Mouse (Mus musculus) adrenal gland, postnatal 14 days (tissue): ENCODE data around the gene Mfsd10. TPM values are rescaled to one million over a fixed set of nuclear protein-coding genes. Genes with fewer than 3 reads are reported as not detected.
A peak's percentile ranks its signal among the peaks of the same experiment; 100 is the strongest.

Experiments used
- DNase-seq: peaks from one replicate; pipeline ENCODE4 v3.0.0; 2021; ENCODE audit warnings: mixed read lengths
- long read RNA-seq, 2 experiments: library from polyadenylated mRNA; stranded (forward); transcript quantifications; one replicate each; pipeline ENCODE4 v2.0.0; 2021
- total RNA-seq: library from RNA; stranded (reverse); gene quantifications from 2 replicates; pipeline ENCODE4 v1.2.3, GENCODE M21; 2021

Gene Mfsd10
- 37.6 and 40.3 TPM in 2 replicates for total RNA-seq
- long read RNA-seq, experiment 1, transcript Mfsd10-203 (13 exons, 1,754 nt): minor isoform, 8 of 56 reads
- long read RNA-seq, experiment 1, transcript Mfsd10-201 (13 exons, 1,907 nt): major isoform, 18 of 56 reads
- long read RNA-seq, experiment 1, partial matches to known transcripts: 2 of 56 reads
- long read RNA-seq, experiment 1, other reads (novel, unspliced or antisense): 24 of 56 reads
- long read RNA-seq, experiment 2, transcript Mfsd10-201 (13 exons, 1,907 nt): major isoform, 16 of 37 reads
- long read RNA-seq, experiment 2, partial matches to known transcripts: 1 of 37 reads
- long read RNA-seq, experiment 2, other reads (novel, unspliced or antisense): 15 of 37 reads

DNA sequence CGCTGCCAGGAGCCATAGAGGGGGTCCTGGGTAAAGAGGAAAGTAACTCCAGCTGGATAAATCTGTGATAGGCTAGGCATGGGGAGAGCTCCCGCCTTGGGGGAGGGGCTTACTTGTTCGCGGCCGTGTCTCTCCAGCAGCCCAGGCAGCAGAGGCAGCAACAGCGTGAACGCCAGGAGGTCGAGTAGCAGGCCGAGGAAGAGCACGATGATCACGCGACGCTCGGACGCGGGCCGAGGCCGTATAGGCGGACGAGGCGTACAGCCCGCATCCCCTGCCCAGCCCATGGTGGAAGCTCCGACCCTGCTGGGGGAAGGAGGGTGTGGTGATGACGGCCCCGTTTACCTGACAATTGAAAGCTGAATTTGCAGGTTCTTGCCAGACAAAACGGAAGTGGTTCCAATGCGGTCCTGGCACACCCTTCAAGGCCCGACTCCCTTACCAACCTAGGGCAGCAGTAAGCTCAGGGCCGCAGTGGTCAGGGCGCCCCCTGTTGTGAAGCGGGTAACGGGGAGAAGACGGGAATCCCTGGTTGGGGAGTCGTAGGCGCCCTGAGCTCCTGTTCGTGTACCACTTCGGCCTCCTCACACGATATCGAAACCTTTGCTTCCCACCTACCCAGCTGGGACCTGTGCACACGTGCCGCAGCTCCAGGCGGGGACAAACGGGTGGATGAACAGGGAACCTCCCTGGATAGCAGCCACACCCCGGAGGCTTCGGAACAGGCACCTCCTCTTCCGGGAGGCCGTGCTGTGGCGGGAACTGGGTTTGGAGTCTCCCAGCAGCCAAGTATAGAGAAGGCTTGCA is at the start of gene Mfsd10:
Gene Mfsd10 (minus strand): TSS at position 732 of the 807 bp plus-strand sequence.
- peak; percentile 93 for DNase-seq

DNA sequence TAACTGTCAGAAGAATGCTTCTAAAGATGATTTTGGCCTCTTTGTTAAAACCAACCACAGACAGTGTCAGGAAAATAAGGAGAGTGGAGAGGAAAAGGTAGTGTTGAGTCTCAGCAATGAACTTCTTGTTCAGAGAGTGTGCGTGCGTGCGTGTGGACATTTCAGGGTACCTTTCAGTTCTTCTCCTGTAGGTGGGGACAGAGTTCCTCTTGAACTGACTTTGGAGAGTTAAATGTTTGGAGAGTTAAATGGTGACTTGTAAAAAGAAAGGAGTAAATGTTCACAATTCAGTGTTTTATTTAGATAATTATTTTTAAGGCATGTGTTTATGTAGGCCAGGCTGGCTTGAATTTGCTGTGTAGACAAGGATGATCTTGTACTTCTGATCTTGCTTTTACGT is 33.3 kb upstream of the Mfsd10 start:
- no peak for DNase-seq

DNA sequence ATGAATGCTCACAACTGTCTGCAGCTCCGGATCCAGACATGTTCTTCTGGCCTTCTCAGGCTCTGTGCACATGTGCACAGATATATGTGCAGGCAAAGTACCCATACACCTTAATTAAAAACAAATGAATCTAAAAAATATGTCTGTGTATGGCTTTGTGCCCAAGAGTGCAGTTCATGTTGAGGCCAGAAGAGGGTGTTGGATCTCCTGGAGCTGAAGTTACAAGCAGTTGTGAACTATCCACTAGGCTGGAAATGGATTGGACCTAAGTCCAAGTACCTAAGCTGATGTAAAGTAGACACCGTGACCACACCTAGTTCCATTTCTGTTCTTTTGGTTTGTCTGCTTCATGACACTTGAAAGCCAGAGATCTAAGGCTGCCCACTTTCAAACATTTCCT is 32.5 kb upstream of the Mfsd10 start:
- no peak for DNase-seq

DNA sequence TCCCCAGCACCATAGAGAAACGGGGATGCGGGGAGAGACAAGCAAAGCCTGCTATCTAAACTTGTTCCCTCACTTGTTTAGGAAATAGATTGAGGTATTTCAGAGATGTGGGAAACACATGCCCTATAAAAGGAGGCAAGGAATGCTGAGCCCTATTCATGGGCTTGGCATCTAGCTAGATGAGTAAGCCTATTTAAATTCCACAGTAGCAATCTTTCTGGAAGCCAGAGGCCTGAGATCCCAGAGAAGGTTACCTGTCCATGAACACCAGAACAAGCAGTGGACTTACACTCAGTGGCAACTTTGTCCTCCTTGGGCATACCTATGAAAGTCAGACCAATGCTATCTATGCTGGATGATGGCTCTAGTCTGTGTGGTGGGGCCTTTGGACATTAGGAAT is 26.2 kb upstream of the Mfsd10 start:
- no peak for DNase-seq

DNA sequence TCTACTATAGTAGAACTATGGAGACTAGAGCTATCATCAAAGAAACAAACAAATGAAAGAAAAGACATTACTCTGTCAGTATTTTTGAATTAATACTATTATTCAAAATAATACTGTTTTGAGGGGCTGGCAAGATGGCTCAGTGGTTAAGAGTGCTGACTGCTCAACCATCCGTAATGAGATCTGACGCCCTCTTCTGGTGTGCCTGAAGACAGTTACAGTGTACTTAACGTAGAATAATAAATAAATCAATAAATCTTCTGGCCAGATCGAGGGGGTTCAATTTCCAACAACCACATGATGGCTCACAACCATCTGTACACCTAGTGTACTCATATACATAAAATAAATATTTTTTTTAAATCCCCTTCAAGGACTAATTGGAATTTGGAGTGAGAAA is 24.9 kb upstream of the Mfsd10 start:
- DNase-seq: no peak

DNA sequence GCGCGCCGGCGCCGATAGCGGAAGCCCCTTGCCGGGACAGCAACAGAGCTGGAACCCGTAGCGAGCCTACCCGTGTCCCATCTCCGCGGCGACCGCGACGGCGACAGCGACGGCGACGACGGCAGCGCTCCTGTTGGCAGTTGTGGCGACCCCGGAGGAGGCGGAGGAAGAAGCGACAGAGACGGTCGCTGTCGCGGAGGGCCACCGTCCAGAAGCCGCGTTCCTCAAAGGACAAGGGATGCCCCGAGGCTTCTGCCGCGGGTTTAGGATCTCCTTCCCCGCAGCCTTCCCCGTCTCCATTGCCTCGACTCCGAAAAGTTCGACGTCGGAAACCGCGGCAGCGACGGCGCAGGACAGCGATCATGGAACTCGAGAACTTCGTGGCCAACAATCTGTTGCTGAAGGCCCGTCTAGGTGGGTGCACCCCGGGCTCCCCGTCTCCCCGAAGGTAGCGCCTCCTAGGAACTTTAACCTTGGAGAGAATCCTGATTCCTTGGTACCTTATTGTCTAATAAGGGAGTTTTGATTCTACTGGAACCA is 23.6 kb upstream of the Mfsd10 start:
- no peak for DNase-seq

DNA sequence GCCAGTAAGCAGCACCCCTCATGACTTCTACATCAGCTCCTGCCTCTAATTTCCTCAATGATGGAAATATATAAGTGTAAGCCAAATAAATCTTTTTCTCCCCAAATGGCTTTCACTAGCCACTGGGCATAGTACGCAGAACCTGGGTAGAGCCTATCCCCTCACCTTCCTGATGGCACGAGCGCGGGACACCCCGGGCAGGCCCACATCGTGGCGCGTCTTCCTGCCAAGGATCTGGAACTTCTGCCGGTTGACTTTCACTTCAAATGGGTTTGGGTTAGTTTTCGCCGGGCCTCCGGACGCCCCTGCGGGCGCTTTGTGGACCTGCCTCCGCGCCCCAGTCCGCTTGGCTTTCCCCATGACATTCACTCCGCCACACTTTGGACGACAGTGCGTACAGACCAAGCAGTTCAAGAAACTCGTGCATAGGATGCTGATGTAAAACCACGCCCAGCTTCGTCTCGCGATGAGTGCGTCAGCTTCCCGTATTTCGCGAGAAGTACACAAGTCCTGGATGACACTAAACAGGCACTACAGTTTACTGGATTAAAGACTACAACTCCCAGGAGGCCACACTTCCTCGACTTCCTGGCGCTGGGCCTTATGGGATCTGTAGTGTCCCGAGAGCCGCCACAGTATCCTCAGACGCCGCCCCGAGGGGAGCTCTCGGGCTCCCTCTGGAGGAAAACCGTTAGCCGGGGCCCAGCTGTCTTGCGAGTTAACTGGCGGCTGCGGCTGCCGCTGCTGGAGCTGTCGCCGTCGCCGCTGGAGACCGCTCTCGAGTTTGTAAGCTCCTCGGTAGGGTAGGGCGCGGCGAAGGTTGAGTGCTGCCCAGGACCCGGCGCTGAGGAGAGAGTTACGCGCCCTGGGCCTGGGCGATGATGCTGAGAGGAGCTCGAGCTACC is 22.9 kb upstream of the Mfsd10 start, which contains the start of the genes Nop14 and Grk4:
Gene Nop14 (minus strand): TSS at position 463 of the 905 bp plus-strand sequence.
Gene Grk4 (plus strand): TSS at position 694 of the 905 bp plus-strand sequence.
- peak; percentile 99 for DNase-seq

DNA sequence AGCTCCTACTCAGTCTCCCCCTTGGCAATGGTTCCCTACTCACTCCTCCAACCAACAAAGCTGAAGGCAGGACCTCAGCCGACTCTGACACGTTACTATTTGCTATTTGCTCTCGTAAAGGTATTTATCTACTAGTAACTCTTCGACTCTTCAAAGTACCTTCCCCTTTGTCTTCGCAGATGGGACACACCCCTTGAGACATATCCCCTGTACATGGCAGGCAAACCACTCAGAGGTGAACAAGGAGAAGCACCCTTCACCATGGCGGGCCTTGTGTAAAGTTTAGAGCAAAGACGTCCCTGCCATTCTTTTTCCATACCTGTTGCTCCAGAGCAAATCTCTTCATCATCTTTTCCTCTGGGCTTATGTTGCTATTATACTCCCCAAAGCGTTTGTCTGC is 20.5 kb upstream of the Mfsd10 start:
- DNase-seq: no peak

DNA sequence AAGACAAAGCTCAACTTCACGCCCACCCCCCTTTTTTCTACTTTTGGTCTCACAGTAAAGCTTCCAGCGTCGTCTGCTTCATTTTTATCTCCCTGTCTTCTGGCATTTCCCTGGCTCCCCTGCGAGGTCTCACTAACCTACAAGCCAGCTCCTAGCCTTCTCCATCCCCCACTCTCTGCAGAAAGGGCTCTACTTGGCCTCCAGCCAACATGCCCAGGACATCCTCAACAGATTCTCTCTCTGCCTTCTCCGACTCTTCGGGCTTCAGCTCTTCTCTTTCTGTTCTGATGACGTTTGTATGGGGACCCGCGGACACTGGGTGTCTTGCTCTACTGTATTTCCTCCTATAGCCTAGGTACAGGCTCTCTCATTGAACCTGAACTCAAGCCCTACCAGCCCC is 17.9 kb upstream of the Mfsd10 start:
- no peak for DNase-seq

DNA sequence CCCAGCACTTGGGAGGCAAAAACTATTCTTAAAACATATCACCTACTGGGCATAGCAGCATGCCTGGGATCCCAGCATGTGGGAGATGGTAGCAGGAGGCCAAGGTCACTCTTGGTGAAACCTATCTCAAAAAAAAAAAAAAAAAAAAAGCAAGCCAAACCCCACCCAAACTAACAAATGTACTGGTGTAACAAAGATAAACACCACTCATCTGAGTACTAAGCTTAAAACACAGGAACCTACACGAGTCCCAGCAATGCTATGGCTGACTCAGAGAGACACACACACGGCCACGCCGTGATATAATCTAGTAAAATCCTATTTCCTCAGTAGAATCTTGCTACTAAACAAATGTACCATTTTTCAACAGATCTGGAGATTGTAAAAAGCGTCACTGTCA is 15.9 kb upstream of the Mfsd10 start:
- no peak for DNase-seq

DNA sequence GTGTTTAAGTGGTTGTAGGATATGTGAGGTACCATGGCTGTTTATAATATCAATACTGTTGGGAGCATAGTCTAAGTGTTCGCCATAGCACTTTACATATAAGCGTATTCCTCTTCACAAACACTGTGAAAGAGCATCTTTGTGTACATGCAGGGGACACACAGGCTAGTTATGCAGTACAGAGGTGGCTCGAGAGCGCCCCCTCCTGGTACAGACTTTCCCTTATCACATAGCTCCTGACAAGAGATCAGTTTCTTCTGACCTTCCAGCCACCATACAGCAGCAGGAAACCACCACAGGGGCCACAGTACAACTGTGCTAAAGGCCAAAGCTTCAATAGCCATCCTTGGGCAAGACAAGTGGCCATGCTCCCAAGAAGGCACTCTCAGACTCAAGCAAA is 10.6 kb upstream of the Mfsd10 start:
- peak; percentile 77 for DNase-seq

DNA sequence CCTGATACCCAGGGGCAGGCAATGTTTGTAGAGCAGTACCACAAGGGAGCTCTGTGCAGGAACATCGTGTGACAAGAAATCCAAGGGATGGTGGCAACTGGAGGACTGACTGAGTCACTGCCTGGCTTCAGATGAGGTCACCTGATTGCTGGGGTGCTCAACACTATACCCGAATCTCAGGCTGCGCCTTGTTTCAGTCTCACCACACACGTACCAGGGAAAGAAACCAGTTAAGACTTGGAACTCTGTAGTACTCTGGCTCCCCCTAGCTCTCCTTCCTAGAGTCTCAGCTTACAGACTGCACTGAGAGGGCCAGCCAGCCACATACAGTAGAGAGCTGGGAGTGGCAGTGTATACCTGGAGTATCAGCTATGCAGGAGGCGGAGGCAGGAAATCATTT is 5.9 kb upstream of the Mfsd10 start:
- peak; percentile 50 for DNase-seq

DNA sequence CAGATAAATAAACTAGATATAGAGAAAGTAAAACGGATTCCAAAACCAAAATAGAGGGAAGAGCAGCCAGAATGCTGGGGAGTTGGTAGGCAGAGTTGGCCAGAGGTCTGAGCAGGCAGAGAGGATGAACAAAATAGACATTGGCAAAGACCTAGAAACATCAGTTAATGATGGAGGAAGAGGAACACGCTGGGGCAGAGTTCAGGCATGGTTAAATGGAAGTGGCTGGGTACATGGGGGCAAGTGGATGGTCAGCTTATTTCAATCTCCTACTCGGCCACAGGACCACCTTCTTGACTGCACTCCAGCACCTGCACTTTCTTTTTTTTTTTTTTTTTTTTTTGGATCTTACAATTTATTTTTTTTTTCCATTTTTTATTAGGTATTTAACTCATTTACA is 5.0 kb upstream of the Mfsd10 start:
- DNase-seq: no peak

DNA sequence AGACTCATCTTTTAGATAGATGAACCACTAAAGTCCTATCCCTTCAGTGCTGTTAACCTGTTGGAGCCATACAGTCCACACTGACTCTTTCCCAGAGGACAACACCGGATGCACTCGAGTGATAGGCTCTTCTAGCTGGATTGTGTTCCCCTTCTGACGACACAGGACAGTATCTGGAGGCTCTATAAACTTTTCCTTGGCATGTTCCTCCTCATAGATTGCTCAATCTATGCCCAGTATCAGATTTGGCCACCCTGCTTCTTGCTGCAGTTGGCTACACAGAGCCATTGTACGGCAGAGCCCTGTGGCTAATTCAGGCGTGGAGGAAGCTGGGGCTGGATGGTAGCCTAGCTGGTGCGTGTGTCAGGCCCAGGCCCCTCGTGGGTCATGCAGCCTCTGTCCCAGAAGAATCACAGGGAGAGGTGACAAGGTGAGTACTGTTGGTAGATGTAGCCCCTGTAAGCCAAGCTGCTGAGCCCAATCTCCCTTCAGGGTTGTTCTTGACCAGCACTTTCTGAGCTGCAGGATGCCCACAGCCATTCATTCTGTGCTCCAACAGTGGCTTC is 662 bp upstream of the Mfsd10 start:
- peak; percentile 24 for DNase-seq

DNA sequence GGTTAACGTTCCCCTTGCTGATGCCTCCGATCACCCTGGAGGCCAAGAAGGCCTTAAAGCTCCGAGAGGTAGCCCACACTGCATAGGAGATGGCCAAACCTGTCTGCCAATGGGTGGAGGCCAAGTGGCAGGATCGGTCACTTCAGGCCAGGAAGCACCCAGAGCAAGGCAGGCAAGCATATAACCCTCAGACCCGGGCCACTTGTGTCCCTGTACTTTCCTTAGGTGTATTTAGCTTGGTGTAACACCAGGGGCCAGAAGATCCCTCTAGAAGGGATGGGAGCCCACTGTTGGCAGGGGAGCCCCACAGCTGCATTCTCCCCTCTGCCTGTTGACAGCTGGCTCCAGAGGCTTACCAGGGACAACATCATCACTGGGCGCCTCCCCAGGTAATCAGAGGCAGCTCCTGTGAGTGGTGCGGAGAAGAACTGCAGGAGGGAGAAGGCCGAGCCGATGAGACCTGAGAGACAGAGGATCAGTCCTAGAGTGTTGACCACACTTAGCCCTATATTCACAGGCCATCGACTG is 1.3 kb downstream of the Mfsd10 start:
- DNase-seq: no peak

DNA sequence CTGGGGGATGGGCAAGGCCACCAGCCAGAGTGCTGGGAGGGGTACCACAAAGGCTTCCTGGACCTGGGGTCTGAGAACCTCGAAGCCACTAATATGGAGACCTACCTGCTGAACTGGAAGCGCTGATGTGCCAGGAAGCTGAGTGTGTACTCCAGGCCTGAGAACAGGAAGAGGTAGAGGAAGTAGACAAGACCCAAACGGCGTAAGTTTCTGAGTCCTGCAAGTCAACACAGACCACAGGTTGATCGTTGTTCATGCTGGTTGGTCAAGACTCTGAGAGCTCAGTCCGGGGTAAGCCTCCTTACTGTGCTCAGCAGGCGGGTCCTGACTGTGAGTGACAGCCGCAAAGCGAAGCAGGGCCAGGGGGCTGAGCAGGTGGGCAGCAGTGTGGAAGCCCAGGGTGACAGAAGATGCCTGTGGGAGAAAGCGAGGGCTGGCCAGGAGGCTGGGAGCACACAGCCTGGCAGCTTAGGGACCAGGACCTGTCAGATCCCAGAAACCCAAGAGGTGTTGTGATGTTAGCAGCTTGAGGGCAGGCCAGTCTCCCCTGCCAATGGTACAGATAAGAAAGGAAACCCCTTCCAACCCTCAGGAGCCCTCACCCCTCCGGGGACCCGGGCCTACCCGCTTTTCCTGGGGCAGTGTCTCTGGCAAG is 2.1 kb downstream of the Mfsd10 start:
- DNase-seq: no peak

DNA sequence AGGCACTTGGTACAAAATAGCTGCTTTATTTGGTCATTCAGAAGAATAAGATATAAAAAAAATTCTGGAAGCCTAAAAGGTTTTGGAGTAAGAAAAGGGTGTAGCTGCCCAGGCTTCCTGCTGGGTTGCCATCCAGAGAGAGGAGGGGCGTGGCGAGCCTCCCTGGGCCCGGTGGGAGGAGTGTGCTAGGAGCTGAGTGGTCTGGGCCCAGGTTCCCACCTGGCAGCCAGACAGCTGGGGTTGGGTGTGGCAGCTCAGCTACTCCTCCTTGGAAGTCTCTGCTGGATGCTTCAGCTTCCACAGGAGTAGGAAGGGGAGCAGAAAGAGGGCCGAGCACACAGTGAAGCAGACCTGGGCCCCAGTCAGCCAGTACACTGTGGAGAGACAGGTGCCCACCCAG is 3.4 kb downstream of the Mfsd10 start:
- DNase-seq: no peak

DNA sequence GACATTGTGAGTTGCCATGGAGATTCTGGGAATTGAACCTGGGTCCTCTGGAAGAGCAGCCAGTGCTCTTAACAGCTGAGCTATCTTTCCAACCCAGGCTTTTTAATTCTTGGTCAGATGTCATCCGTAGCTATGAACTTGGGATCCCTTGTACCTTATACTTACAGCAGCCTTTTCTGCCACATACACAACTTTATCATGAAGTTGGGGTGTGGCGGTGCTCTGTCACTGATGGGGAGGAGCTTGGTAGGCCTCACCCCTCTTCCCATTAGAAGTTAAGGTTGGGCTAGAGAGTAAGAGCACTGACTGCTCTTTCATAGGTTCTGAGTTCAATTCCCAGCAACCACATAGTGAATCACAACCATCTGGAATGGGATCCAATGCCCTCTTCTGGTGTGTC is 4.0 kb downstream of the Mfsd10 start:
- no peak for DNase-seq

DNA sequence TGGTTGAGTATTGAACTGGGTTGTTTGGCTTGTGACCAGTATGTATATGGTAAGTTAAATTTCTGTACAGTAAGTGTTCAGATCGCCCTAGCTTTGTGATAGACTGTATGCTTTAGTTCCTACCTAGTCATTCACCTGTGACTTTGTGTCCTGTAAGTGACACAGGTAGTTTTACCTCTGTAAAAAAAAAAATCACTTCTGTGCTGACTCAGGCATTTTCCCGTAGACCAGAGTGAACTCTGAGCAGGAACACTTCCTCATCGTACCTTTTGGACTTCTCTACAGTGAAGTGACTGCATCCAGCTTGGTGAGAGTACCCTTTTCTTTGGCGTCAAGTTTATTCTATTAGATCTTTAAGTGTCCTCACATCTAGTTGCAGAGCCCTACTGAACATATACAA is 27.0 kb downstream of the Mfsd10 start:
- no peak for DNase-seq

DNA sequence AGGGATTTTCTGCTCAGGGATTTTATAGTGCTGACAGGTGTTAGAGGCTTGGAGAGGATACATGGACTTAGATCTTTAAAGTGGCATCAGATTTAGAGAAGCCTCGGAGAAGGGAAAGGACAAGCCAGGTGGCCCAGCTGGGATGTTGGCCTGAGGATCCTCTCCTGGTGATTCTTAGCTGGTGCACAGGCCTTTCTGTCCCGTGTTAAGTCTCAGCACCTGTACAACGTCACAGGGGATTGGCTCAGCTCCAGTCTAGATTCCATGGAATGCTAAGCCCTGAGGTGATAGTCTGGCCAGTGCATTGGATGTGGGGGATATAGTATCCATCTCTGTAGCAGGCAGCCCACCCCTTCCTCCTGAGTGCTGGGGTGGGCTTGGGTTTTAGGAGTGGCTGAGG is 28.8 kb downstream of the Mfsd10 start:
- no peak for DNase-seq
